11 mouse cellular contexts compared by ENCODE assay signal in genomic region chr6:88835047-88835446, GRCm38 (mm10). TPM values are rescaled to one million over a fixed set of nuclear protein-coding genes. Genes with fewer than 3 reads are reported as not detected.
DNase-seq lines count a peak whose midpoint lies in the region; ATAC-seq lines count a peak whose summit lies in the region.
"Had no signal": no experiment of that assay in that cellular context is flagged by ENCODE, and none has a peak within 500 bp of the region (broad histone marks: within the 10 kb centered on the region; RNA-seq: fewer than 3 reads in every experiment).

No protein-coding gene starts in this region.

- H3K9me3 ChIP-seq in liver, embryonic 13.5 days (replicated peaks): no peaks in the 10 kb centered on the region
- no peaks in the 10 kb centered on the region for H3K9me3 ChIP-seq in embryonic facial prominence, embryonic 10.5 days
- H3K9me3 ChIP-seq: hindbrain, embryonic 12.5 days had no signal

- H3K27ac ChIP-seq in liver, embryonic 13.5 days: peak overlapping the region; percentile 94
- H3K27ac ChIP-seq in embryonic facial prominence, embryonic 10.5 days (replicated peaks): no peak overlapping the region
- H3K27ac ChIP-seq: hindbrain, embryonic 12.5 days had no signal

- peak overlapping the region; percentile 70 for H3K9ac ChIP-seq in liver, embryonic 13.5 days
- H3K9ac ChIP-seq: hindbrain, embryonic 12.5 days had no signal

- H3K27me3 ChIP-seq in liver, embryonic 13.5 days: no peaks in the 10 kb centered on the region
- H3K27me3 ChIP-seq in embryonic facial prominence, embryonic 10.5 days (replicated peaks; ENCODE audit: low read depth, poor library complexity, severe bottlenecking): peaks cover 9% of the 10 kb centered on the region; the same call in 1 of the 2 replicates
- H3K27me3 ChIP-seq: hindbrain, embryonic 12.5 days had no signal

- peak; percentile 48 for DNase-seq in thymus, postnatal 0 days (ENCODE audit: low spot score)
- DNase-seq in thymus, adult 18-20 months: no peak
- DNase-seq in c-Kit-negative CD71-positive TER-119-positive erythroid progenitor cells, embryonic 14.5 days (ENCODE audit: low read depth, low spot score): peak; percentile 71
- peak; percentile 62 for DNase-seq in liver, embryonic 13.5 days
- peak; percentile 68 to 79 for DNase-seq in spleen, postnatal 10 days (ENCODE audit: low spot score in 2 of 2)
- no peak for DNase-seq in embryonic facial prominence, embryonic 10.5 days (ENCODE audit: low spot score)
- DNase-seq in embryo, embryonic 11 days: no peak
- DNase-seq: adrenal gland, postnatal 10 days had no signal

- H3K4me1 ChIP-seq in liver, embryonic 13.5 days (replicated peaks): peaks cover 66% of the 10 kb centered on the region
- peaks cover 20% of the 10 kb centered on the region for H3K4me1 ChIP-seq in embryonic facial prominence, embryonic 10.5 days

- ATAC-seq in liver, embryonic 13.5 days (ENCODE audit: low read depth): peak; percentile 86
- no peak for ATAC-seq in CD4-positive, CD25-positive, alpha-beta regulatory T cell, adult 4 months
- ATAC-seq: intestine, postnatal 0 days had no signal

- peak overlapping the region; percentile 56 for H3K4me2 ChIP-seq in liver, embryonic 13.5 days
- H3K4me2 ChIP-seq: hindbrain, embryonic 12.5 days had no signal

- WGBS in liver, embryonic 13.5 days (ENCODE audit: insufficient replicate concordance): 18% methylated on average over 5 of the region's 5 CpGs
- WGBS in embryonic facial prominence, embryonic 10.5 days: 73% methylated on average over 5 of the region's 5 CpGs

- H3K36me3 ChIP-seq in liver, embryonic 13.5 days: peaks cover 53% of the 10 kb centered on the region
- peaks cover 46% of the 10 kb centered on the region for H3K36me3 ChIP-seq in embryonic facial prominence, embryonic 10.5 days (replicated peaks)

- H3K4me3 ChIP-seq in liver, embryonic 13.5 days (replicated peaks): peak overlapping the region; percentile 28
- H3K4me3 ChIP-seq in embryonic facial prominence, embryonic 10.5 days: no peak overlapping the region
- H3K4me3 ChIP-seq: hindbrain, embryonic 12.5 days had no signal

RNA-seq across cellular contexts. Expression of gene Abtb1, which starts 6.7 kb away (rescaled TPM):
- 64.7 and 77.2 TPM in 2 replicates for polyA plus RNA-seq in thymus, postnatal 0 days (2015; fragmentation: Nextera tagmentation; extraction: Ambion mirVana)
- polyA plus RNA-seq in liver, embryonic 13.5 days (2015; fragmentation: Nextera tagmentation; extraction: Ambion mirVana): 45.5 and 46.5 TPM in 2 replicates
- polyA plus RNA-seq in CD4-positive, CD25-positive, alpha-beta regulatory T cell, adult 4 months (2017; shearing (Covaris generic)): 100 to 1,000 TPM in 1 of 2 experiments, 10 to 100 TPM in 1; 71.0 to 112 TPM
- polyA plus RNA-seq in embryonic facial prominence, embryonic 10.5 days (2016; fragmentation: Nextera tagmentation; extraction: Ambion mirVana): 25.2 and 26.4 TPM in 2 replicates

RNA-seq across cellular contexts. Expression of gene Podxl2, which starts 39.8 kb away (rescaled TPM):
- polyA plus RNA-seq in thymus, postnatal 0 days (2015; fragmentation: Nextera tagmentation; extraction: Ambion mirVana): 14.1 and 16.9 TPM in 2 replicates
- 2.3 and 2.9 TPM in 2 replicates for polyA plus RNA-seq in liver, embryonic 13.5 days (2015; fragmentation: Nextera tagmentation; extraction: Ambion mirVana)
- under 1 TPM in 1 of 2 experiments, not detected in 1; 0.32 TPM for polyA plus RNA-seq in CD4-positive, CD25-positive, alpha-beta regulatory T cell, adult 4 months (2017; shearing (Covaris generic))
- polyA plus RNA-seq in embryonic facial prominence, embryonic 10.5 days (2016; fragmentation: Nextera tagmentation; extraction: Ambion mirVana): 52.1 and 56.3 TPM in 2 replicates

Comparison
In these comparisons a context has a peak if more than half of its experiments do, and no peak if none do; other contexts are left out.
1. DNase-seq: peak in thymus, postnatal 0 days (single experiment), c-Kit-negative CD71-positive TER-119-positive erythroid progenitor cells, embryonic 14.5 days (single experiment), liver, embryonic 13.5 days (single experiment) and spleen, postnatal 10 days (2 of 2); none in thymus, adult 18-20 months (0 of 2), embryonic facial prominence, embryonic 10.5 days (single experiment) and embryo, embryonic 11 days (single experiment).